Mouse (Mus musculus) brown adipose tissue, adult 24 weeks (tissue): ENCODE measurements around the gene Trp53bp1. TPM values are rescaled to one million over a fixed set of nuclear protein-coding genes. Genes with fewer than 3 reads are reported as not detected.

ENCODE experiments used
- H3K27ac ChIP-seq: fragments of 200-500 bp; replicated peaks from 2 replicates; pipeline ENCODE4 v1.5.1; 2012; ENCODE audit warnings: low read depth, mild to moderate bottlenecking, low read length
- H3K4me1 ChIP-seq: fragments of 200-500 bp; 2 replicates; pipeline ENCODE4 v1.6.1; 2012; ENCODE audit warnings: low read length, mixed read lengths; ENCODE audit not compliant: control insufficient read depth, insufficient read depth, insufficient read length
- H3K4me3 ChIP-seq: fragments of 200-500 bp; 2 replicates; pipeline ENCODE4 v1.5.1; 2012; ENCODE audit warnings: low read depth, mild to moderate bottlenecking, low read length, moderate library complexity; ENCODE audit not compliant: insufficient read depth
- polyA plus RNA-seq: library from polyadenylated mRNA; stranded (reverse); fragments of >200 nt; gene quantifications from 2 replicates; pipeline ENCODE4 v1.2.4, GENCODE M21; 2012; ENCODE audit not compliant: missing spikeins, insufficient read depth, insufficient read length

The Trp53bp1 gene
- polyA plus RNA-seq = 8.7 and 12.8 TPM in 2 replicates

GRCm38 (mm10) chr2:121271236-121271927, at the start of gene Trp53bp1:
Gene Trp53bp1 (minus strand): TSS chr2:121271407.
- Histone ChIP-seq H3K4me3 (peak within 1 kb of the TSS; percentile 85), H3K4me1 (no peaks in the 10 kb centered on the region), H3K27ac (peak within 1 kb of the TSS; percentile 58)

GRCm38 (mm10) chr2:121316278-121316677, 45.1 kb upstream of the Trp53bp1 start:
- no peak overlapping the region for H3K27ac ChIP-seq
- no peaks in the 10 kb centered on the region for H3K4me1 ChIP-seq
- no peak overlapping the region for H3K4me3 ChIP-seq

- Histone ChIP-seq H3K4me3 (peak overlapping the region; percentile 19; the same call in 1 of the 2 replicates), H3K27ac (no peak overlapping the region), H3K4me1 (no peaks in the 10 kb centered on the region)
These were observed 37.8 kb upstream of the Trp53bp1 start for GRCm38 (mm10) chr2:121308997-121309416.

- Histone ChIP-seq H3K4me3 (no peak overlapping the region), H3K4me1 (no peaks in the 10 kb centered on the region), H3K27ac (no peak overlapping the region)
These were observed 28.8 kb upstream of the Trp53bp1 start for GRCm38 (mm10) chr2:121300036-121300435.

- Histone ChIP-seq H3K27ac (no peak overlapping the region), H3K4me3 (no peak overlapping the region), H3K4me1 (peaks cover under 1% of the 10 kb centered on the region; the same call in 1 of the 2 replicates)
These were observed 28.3 kb upstream of the Trp53bp1 start for GRCm38 (mm10) chr2:121299471-121299870.

- Histone ChIP-seq H3K27ac (no peak overlapping the region), H3K4me3 (no peak overlapping the region), H3K4me1 (peaks cover 6% of the 10 kb centered on the region; the same call in 1 of the 2 replicates)
These were observed 26.9 kb upstream of the Trp53bp1 start for GRCm38 (mm10) chr2:121298131-121298530.

- Histone ChIP-seq H3K27ac (no peak overlapping the region), H3K4me3 (no peak overlapping the region), H3K4me1 (peaks cover 6% of the 10 kb centered on the region; the same call in 1 of the 2 replicates)
These were observed 26.5 kb upstream of the Trp53bp1 start for GRCm38 (mm10) chr2:121297701-121298100.

- H3K4me1 ChIP-seq = peaks cover 6% of the 10 kb centered on the region; the same call in 1 of the 2 replicates
- H3K27ac ChIP-seq = no peak overlapping the region
- peak overlapping the region; percentile 26; the same call in 1 of the 2 replicates for H3K4me3 ChIP-seq
These were observed 25.6 kb upstream of the Trp53bp1 start for GRCm38 (mm10) chr2:121296754-121297231.

- H3K27ac ChIP-seq = no peak overlapping the region
- peak overlapping the region; percentile 54 for H3K4me3 ChIP-seq
- H3K4me1 ChIP-seq = peaks cover 6% of the 10 kb centered on the region; the same call in 1 of the 2 replicates
These were observed 24.7 kb upstream of the Trp53bp1 start for GRCm38 (mm10) chr2:121295608-121296571.

- Histone ChIP-seq H3K4me3 (peak overlapping the region; percentile 54), H3K27ac (0 out of 2 replicates have a peak overlapping the region, but pooled peaks have one; percentile 1), H3K4me1 (peaks cover 6% of the 10 kb centered on the region; the same call in 1 of the 2 replicates)
These were observed 23.8 kb upstream of the Trp53bp1 start for GRCm38 (mm10) chr2:121294753-121295607.

- Histone ChIP-seq H3K4me3 (peak overlapping the region; percentile 6), H3K27ac (0 out of 2 replicates have a peak overlapping the region, but pooled peaks have one; percentile 1), H3K4me1 (peaks cover 6% of the 10 kb centered on the region; the same call in 1 of the 2 replicates)
These were observed 23.0 kb upstream of the Trp53bp1 start for GRCm38 (mm10) chr2:121294182-121294581.

- Histone ChIP-seq H3K4me1 (peaks cover 6% of the 10 kb centered on the region; the same call in 1 of the 2 replicates), H3K4me3 (no peak overlapping the region), H3K27ac (no peak overlapping the region)
These were observed 21.3 kb upstream of the Trp53bp1 start for GRCm38 (mm10) chr2:121292316-121293013.

GRCm38 (mm10) chr2:121289730-121290540, 18.7 kb upstream of the Trp53bp1 start:
- Histone ChIP-seq H3K4me1 (peaks cover 6% of the 10 kb centered on the region; the same call in 1 of the 2 replicates), H3K4me3 (peak overlapping the region; percentile 60), H3K27ac (no peak overlapping the region)
